Mouse (Mus musculus) adrenal gland (tissue): ENCODE results near the gene Crim1.

Source experiments
- intact Hi-C: fragments of 180-260 bp; cut with DNase I; formaldehyde crosslinking; loops from one replicate; pipeline ENCODE4 v1.15.1; 2025
- long read RNA-seq, 2 experiments: library from polyadenylated mRNA; unstranded; transcript quantifications; one replicate each; pipeline ENCODE4 v2.0.0; 2020; ENCODE audit warnings: borderline replicate concordance in 1 of 2; ENCODE audit not compliant: insufficient replicate concordance in 1 of 2

The Crim1 gene
- long read RNA-seq, experiment 1, partial matches to known transcripts: 0 of 2 reads
- long read RNA-seq, experiment 1, other reads (novel, unspliced or antisense): 2 of 2 reads
- long read RNA-seq, experiment 2, partial matches to known transcripts: 0 of 2 reads
- long read RNA-seq, experiment 2, other reads (novel, unspliced or antisense): 2 of 2 reads

DNA sequence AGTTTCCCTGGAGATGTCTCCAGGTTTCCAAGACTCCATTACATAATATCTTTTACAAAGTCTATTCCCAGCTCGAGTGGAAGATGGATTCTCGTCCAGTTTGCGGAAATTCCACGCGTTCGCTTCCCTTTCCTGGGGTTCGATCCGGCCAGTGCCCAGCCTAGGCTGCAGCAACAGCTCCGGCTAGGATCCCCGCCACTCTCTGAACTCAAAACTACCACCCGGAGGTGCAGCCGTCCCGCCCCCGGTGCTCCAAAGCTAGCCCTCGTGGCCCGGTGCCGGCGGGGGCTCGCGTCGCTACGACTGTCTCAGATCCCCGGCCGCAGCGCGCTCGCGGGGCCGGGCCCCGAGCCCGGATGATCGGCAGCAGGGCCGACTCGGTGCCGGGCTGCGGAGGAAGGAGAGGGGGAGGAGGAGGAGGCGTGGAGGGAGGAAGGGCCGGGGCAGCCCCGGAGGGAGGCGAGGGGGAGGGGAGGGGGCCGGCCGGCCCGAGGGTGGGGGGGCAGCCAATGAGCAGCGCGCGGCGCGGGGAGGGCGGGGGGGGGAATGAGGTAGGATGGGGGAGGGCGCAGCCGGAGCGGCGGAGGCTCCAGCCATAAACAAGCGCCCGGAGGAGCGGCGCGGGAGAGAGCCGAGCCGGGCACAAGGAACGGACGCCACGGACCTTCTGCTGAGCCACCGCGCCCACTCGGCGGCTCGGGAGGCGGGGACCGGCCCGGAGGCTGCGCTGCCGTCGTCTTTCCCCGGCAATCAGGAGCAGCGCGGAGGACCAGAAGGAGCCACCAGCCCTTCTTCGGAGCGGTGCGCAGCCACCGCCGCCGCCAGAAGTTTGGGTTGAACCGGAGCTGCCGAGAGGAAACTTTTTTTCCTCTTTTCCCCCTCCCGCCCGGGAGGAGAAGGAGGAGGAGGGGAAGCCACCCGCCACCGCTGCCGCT lies at the start of gene Crim1:
Gene Crim1 (plus strand): TSS at position 623 of the 935 bp plus-strand sequence.
- intact Hi-C loops: loop anchor here (5.0 to 10.0 kb wide), 4 partner anchors 47 to 237 kb away; no protein-coding TSS in a partner anchor

GRCm38 (mm10) chr17:78151479-78152282 lies 48.4 kb upstream of the Crim1 start:
- intact Hi-C loops: no loop called here

DNA sequence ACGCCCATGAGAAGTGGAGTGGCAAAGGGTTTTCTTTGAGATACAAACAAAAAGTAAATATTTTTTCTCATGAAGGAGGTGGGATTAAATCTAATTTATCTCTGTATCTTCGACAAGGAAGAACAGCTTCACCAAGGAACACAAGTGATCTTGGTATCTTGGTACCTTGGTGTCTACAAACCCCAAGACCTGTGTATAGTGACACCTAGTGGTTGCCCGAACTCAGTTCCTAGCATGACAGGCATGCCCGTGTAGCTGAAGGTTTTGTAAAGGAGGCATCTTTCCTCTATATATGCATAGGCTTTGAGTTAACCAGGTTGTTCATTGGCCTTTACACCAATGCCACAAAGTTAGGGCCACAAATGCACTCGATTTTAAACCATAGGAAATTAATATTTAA lies 36.8 kb upstream of the Crim1 start:
- intact Hi-C loops: no loop called here

GRCm38 (mm10) chr17:78163724-78164236 lies 36.3 kb upstream of the Crim1 start:
- intact Hi-C loops: no loop called here

GRCm38 (mm10) chr17:78165855-78166254 lies 34.2 kb upstream of the Crim1 start:
- intact Hi-C loops: no loop called here

DNA sequence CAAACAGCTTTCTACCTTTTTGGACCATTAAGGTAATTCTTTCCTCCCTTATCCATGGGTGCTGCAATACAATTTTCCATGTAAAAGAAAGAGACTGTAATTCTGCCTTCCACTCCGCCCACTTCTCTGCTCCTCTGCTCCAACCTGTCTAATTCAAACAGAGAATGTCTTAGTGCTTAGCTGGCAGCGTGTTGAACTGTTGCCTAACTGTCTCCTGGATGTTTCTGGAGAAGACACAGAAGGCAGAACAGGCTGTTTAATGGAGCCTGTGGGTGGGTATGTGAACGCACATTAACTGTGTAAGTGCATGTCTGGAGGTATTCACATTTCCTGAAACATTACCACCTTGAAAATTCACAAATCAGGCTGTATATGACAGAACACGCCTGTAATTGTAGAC lies 33.5 kb upstream of the Crim1 start:
- intact Hi-C loops: no loop called here

DNA sequence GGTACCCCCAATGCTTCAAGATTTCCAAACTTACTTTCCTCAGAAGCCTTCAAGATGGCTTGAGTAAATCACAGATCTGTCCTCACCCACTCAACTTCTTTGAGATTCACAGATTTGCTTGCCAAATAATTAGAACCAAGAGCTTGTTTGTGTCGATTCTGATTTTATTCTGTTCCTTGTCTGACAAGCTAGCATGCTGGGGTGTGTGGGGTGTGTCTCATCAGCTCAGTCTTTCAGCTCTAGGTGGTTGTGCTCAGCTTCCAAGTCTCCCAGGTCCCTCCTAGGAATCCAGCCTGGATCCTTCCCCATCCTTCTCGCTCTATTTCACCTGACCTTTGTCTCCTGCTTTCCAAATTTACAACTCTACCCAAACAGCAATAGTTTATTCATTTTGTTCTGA lies 27.7 kb upstream of the Crim1 start:
- intact Hi-C loops: no loop called here

DNA sequence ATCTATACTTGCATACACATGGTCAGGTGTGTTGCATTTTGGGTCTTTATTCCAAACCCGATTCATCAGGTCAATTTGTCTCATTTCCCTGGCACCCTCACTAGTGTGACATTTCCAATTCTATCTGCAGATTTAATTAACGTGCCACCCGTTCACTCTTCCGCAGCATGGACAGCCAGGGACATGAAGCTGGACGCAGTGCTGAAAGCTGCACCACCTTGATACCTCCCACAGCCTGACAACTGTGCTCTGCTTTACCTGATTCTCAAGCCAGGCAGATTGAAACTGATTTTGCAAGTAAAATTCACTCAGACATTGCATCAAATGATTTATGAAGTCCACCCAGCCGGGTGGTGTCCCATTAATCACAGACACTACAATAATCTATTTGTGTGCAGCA lies 19.3 kb upstream of the Crim1 start:
- intact Hi-C loops: no loop called here

- intact Hi-C loops: loop anchor here (5.0 to 10.0 kb wide), 3 partner anchors 101 to 241 kb away; no protein-coding TSS in a partner anchor
These were observed 3.9 kb upstream of the Crim1 start for GRCm38 (mm10) chr17:78196184-78196583.

GRCm38 (mm10) chr17:78197111-78197510 lies 2.9 kb upstream of the Crim1 start:
- intact Hi-C loops: loop anchor here (1.0 to 10.0 kb wide), 4 partner anchors 100 to 258 kb away; no protein-coding TSS in a partner anchor

DNA sequence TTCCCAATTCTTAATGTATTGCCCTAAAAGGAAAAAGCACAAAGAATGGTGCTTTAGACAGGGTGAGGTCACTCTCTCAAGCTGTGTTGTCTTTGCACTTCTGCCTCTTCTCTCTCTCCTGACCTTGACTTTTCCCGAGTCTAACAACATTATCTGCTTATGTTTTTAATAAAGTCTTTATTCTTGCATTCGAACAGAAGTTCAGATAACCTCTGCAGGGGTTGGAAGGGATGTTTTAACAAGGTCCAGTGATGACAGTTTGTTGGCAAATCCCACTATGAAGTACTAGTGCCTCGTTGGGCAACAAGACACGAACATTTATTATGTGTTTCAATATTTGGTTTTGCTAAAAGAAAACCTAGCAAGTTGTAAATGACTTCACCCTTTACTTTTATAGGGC lies 1.9 kb upstream of the Crim1 start:
- intact Hi-C loops: loop anchor here (5.0 to 10.0 kb wide), 3 partner anchors 99 to 239 kb away; no protein-coding TSS in a partner anchor

DNA sequence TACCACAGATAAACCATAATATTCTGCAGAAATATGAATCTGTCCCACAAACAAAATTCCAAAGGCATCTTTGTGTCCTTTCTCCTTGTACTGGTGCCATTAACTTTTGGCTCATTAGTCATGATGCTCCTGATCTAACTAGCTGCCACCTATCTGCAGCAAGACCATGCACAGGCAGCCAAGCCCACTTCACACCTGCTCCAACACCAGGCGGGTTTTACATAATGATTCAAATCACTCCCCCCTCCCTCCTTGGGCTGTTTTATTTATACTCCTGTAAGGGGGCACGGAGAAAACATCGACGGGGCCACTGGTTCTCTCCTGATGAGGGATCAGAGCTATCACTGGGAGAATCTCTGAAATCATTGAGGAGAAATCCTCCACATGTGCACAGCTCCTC lies 1.2 kb upstream of the Crim1 start:
- intact Hi-C loops: loop anchor here (5.0 to 10.0 kb wide), 3 partner anchors 98 to 238 kb away; no protein-coding TSS in a partner anchor

- intact Hi-C loops: loop anchor here (5.0 to 10.0 kb wide), 3 partner anchors 98 to 238 kb away; no protein-coding TSS in a partner anchor
These were observed 820 bp upstream of the Crim1 start for GRCm38 (mm10) chr17:78199231-78199625.

DNA sequence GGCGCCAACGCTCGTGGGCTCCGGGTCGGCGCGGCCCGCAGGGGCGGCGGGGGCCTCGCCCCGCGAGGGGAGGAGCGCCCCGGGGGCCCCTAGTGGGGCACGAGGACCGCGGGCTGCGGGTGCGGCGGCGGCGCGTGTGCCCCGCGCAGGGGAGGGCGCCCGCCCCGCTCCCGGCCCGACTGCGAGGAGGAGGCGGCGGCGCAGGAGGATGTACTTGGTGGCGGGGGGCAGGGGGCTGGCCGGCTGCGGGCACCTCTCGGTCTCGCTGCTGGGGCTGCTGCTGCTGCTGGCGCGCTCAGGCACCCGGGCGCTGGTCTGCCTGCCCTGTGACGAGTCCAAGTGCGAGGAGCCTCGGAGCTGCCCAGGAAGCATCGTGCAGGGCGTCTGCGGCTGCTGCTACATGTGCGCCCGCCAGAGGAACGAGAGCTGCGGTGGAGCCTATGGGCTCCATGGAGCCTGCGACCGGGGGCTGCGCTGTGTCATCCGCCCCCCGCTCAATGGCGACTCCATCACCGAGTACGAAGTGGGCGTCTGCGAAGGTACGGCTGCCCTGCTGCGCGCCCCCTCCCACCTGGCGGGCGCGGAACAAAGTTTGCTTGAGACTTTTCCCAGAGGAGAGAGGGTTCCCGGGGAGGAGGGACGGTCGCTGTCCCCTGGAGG lies 643 bp downstream of the Crim1 start:
- intact Hi-C loops: loop anchor here (5.0 kb wide), 1 partner anchor 47 kb away; no protein-coding TSS in a partner anchor

DNA sequence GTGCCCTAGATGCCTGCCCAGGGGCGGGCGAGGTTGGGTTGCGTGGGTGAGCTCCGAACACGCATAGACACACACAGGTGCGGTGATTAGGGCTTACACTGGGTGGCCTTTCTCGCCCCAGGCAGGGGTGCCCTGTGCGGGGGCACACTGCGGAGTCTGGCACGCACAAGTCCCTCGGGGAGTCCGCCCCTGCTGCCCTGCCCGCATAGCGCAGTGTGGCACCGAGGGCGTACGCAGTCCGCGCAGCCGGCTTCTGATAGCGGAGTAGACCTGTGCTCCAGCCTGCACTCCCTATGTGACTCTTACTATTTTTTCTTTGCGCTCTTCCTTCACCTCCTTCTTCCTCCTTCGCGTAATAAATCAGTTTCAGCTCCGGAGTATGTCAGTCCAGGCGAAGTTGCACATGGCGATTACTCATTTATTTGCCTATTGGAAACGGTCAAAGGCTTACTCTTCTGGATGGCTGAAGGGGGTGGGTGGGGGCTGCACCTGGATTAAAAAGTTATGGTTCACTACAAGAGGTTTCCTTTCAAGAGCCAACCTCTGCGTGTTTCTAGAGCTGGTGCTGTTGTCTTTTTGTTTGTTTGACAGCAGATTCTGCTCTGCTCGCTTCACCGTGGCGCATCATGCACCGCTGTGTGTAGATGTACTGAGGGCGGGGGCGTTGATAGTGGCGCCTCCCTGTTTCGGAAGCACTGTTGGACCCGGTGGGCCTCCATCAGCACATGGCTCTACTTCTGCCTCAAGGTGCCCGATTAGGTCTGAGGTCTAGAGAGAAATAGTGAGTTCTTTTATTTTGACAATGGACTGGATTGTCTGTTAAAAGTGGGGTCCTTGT lies 1.4 kb downstream of the Crim1 start:
- intact Hi-C loops: loop anchor here (5.0 kb wide), 1 partner anchor 46 kb away; no protein-coding TSS in a partner anchor

DNA sequence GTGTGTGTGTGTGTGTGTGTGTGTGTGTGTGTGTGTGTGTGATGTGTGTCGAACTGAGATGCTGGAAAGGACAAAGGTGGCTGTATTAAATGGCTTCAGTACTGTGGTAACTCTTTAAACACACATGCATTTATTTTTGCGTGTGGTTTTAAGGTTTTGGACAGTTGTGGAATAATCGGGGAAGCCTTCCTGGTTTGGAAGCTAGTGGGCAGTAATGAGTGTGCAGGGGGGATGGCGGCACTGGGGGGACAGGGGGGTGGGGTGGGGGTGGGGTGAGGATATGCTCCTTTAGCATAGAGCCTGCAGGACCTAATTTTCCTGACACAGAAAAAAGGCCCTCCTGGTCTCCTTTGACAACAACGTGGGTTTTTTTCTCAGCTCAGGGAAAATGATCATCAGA lies 2.2 kb downstream of the Crim1 start:
- intact Hi-C loops: loop anchor here (5.0 kb wide), 1 partner anchor 45 kb away; no protein-coding TSS in a partner anchor

- intact Hi-C loops: loop anchor here (5.0 kb wide), 1 partner anchor 45 kb away; no protein-coding TSS in a partner anchor
These were observed 2.7 kb downstream of the Crim1 start for GRCm38 (mm10) chr17:78202756-78203155.

DNA sequence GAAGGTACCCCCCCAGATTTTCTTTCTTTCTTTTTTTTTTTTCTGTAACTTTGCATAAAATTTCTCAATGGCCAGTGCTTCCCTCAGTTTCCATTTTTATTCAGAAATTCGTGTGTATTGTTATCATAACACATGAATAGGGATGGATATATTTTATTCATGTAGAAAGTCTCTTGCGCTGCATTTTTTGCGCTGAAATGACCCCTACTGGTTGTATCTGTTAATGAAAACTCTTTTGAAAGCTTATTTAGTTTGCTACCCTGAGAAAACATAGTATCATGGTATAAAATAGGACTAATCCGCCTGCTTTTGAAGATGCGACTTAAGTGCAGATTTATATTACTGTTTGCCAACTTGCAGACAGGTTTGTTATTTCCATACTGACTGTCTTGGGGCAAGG lies 3.4 kb downstream of the Crim1 start:
- intact Hi-C loops: loop anchor here (5.0 kb wide), 1 partner anchor 44 kb away; no protein-coding TSS in a partner anchor

GRCm38 (mm10) chr17:78206421-78206820 lies 6.4 kb downstream of the Crim1 start:
- intact Hi-C loops: no loop called here
